Mouse (Mus musculus) frontal cortex, postnatal 14 days (tissue): ENCODE data around the gene Ppp2r1b.

ENCODE experiments used
- DNase-seq, 2 experiments: peaks; one replicate each; pipeline ENCODE4 v3.0.0; 2022; ENCODE audit warnings: low spot score in 2 of 2

The Ppp2r1b gene

GRCm38 (mm10) chr9:50867015-50867414 lies 21.9 kb downstream of the Ppp2r1b start:
- no peak for DNase-seq

- no peak for DNase-seq
Observed at GRCm38 (mm10) chr9:50868182-50868581, 23.1 kb downstream of the Ppp2r1b start.

GRCm38 (mm10) chr9:50873210-50873609 lies 28.1 kb downstream of the Ppp2r1b start:
- no peak for DNase-seq

GRCm38 (mm10) chr9:50874031-50874430 lies 28.9 kb downstream of the Ppp2r1b start:
- DNase-seq: no peak

- no peak for DNase-seq
Observed at GRCm38 (mm10) chr9:50875470-50875869, 30.4 kb downstream of the Ppp2r1b start.

- no peak for DNase-seq
Observed at GRCm38 (mm10) chr9:50876287-50876686, 31.2 kb downstream of the Ppp2r1b start.

GRCm38 (mm10) chr9:50877431-50877830 lies 32.3 kb downstream of the Ppp2r1b start:
- DNase-seq: no peak

GRCm38 (mm10) chr9:50882183-50882582 lies 37.1 kb downstream of the Ppp2r1b start:
- no peak for DNase-seq

- no peak for DNase-seq
Observed at GRCm38 (mm10) chr9:50884093-50884492, 39.0 kb downstream of the Ppp2r1b start.

- DNase-seq: no peak
Observed at GRCm38 (mm10) chr9:50884741-50885599, 39.9 kb downstream of the Ppp2r1b start.

GRCm38 (mm10) chr9:50885600-50885987 lies 40.5 kb downstream of the Ppp2r1b start:
- DNase-seq: no peak

- no peak for DNase-seq
Observed at GRCm38 (mm10) chr9:50886870-50887269, 41.8 kb downstream of the Ppp2r1b start.

GRCm38 (mm10) chr9:50887351-50887750 lies 42.2 kb downstream of the Ppp2r1b start:
- DNase-seq: no peak

GRCm38 (mm10) chr9:50889211-50889610 lies 44.1 kb downstream of the Ppp2r1b start:
- DNase-seq: no peak

- DNase-seq: no peak
Observed at GRCm38 (mm10) chr9:50889964-50890363, 44.9 kb downstream of the Ppp2r1b start.

GRCm38 (mm10) chr9:50890494-50891090 lies 45.5 kb downstream of the Ppp2r1b start:
- DNase-seq: no peak

- peak in 1 of 2 experiments; percentile 45 for DNase-seq
Observed at GRCm38 (mm10) chr9:50893665-50894064, 48.6 kb downstream of the Ppp2r1b start.

- no peak for DNase-seq
Observed at GRCm38 (mm10) chr9:50900026-50900920, 55.2 kb downstream of the Ppp2r1b start.

GRCm38 (mm10) chr9:50904196-50904847 lies 59.2 kb downstream of the Ppp2r1b start:
- DNase-seq: no peak

GRCm38 (mm10) chr9:50905321-50905720 lies 60.2 kb downstream of the Ppp2r1b start:
- DNase-seq: no peak

- no peak for DNase-seq
Observed at GRCm38 (mm10) chr9:50911861-50912515, 66.9 kb downstream of the Ppp2r1b start.
